Mouse (Mus musculus) mesoderm, embryonic 11.5 days (tissue): ENCODE measurements around the gene Gprasp1.

Source experiments
- DNase-seq: peaks from one replicate; pipeline ENCODE4 v3.0.0-alpha.2; 2012; ENCODE audit warnings: low read depth, low spot score

Gene Gprasp1

GRCm38 (mm10) chrX:135837896-135838295 is 95.4 kb downstream of the Gprasp1 start:
- DNase-seq: no peak

- DNase-seq: peak; percentile 47
These were observed 96.2 kb downstream of the Gprasp1 start, which contains the start of gene Gprasp2 for GRCm38 (mm10) chrX:135838521-135839360. TSS of gene Gprasp2 (plus strand) at chrX:135839034.

DNA sequence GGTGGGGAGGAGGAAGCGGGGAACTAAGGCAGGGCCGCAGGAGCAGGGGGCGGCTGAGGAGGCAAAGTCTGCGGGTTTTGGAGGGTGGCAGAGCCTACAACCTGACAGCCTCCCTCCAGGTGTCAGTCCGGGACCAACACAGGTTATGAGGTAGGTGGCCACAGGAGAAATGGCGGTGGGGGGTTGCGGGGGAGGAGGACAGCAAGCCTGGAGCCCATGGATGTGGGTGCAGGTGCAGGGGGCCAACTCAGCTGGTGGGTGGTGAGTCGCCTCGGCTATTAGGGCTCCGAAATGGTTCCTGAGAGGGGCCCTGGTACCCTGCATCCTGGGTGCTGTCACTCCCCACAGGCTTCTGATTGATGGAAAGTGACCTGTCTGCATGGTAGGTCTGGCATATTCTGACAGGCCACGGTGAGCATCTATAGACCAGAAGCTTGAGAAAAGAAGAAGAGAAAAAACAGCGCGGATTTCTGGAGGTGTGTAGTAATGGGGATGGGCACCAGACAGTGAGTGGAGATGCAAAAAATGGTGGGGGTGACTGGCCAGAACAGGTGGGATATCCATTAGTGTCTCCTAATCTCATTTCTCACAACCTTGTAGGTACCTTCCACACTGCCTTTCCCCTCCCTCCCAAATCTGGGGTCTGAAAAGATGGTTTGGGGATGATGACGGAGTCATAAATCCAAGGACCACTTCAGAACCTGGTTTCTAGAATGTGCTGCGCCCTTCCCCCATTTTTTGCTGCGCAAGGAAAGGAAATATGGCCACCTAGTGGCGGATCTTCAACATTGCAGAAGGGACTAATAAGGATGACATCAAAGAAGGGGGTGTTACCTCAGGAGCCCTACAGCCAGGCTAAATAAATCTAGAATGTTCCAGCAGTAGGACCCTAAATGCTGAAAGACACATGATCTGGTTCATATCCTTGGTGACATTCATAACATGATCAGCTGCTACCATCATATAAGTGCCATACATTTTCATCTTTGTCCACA is 97.2 kb downstream of the Gprasp1 start:
- DNase-seq: peak; percentile 57
